Mouse (Mus musculus) lung, postnatal 14 days (tissue): ENCODE results near the gene Olfr39.
"Not testable (repeated sequence)": the region's sequence is repeated elsewhere in the genome, so short reads cannot be mapped to it uniquely, and the experiment has no call there.

ENCODE experiments used
- DNase-seq: peaks from one replicate; pipeline ENCODE4 v3.0.0; 2021

Olfr39 gene

GRCm38 (mm10) chr9:20282051-20282450 lies at the start of gene Olfr39:
Gene Olfr39 (plus strand): TSS chr9:20282351.
- DNase-seq, result no peak

DNA sequence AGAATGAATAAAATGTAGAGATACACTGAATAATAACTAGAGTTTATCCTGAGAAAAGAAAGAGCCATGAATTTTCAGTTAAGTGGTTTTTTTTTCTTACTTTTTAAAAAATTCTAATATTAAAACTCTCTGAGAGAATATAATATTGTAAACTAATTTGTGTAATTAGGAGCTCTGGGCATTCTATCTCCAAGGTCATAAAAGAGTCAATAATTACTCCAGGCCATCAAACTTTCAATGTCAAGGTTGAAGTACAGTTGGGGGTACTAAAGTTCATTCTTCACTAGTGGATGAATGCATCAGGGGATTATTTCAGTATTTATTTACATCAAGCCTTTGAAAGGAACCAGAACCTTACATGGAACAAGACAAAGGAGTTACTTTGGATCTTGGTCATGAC lies 45.3 kb upstream of the Olfr39 start, which contains the start of gene Olfr872:
Olfr872 (plus strand) TSS at position 301 of the 400 bp plus-strand sequence.
- no peak for DNase-seq

- no peak for DNase-seq
Measured at GRCm38 (mm10) chr9:20237378-20237777, 44.8 kb upstream of the Olfr39 start.

DNA sequence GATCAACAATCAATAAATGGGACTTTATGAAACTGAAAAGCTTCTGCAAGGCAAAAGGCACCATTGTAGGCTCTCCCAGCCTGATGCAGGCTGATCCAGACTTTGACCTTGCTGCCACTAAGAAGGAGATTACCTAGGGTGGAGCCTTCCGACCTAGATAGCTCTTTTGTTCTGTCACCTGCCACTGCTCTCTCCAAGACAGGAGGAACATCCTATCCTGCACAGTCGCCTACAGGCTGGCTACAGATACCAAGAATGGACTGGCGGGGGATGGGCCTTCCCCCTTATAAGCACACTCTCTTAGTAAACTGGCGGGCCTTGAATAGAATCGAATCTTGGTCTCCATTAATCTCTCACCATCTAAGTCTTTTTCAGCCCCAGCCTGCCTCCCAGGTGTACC lies 13.4 kb downstream of the Olfr39 start:
- not testable (repeated sequence) for DNase-seq

- DNase-seq, result no peak
Measured at GRCm38 (mm10) chr9:20298232-20298631, 16.1 kb downstream of the Olfr39 start, which contains the start of gene Olfr873. Gene Olfr873 (plus strand): TSS chr9:20298532.

DNA sequence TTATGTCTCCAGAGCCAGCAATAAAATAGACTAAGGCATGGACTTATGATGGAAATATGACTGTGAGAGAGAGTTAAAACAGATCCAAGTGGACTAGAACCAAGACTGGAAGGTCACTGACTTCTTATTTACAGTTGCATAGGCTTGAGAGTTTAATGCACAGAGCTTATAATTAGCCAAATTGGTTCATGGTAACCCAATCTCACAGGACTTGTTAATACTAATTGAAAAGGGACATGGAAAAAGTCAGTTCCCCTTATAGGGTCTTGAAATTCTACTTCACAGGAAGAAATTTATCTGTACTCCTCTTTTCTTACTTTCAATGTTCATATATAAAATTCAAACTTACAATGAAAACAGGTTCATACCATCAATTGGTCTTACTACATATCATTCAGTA lies 53.8 kb downstream of the Olfr39 start, which contains the start of gene Olfr18:
Olfr18 (minus strand) TSS at position 101 of the 400 bp plus-strand sequence.
- no peak for DNase-seq
